Mouse (Mus musculus) CH12.LX (cell line): ENCODE measurements around the gene Dmrtc2. TPM values are rescaled to one million over a fixed set of nuclear protein-coding genes. Genes with fewer than 3 reads are reported as not detected.
A peak's percentile ranks its signal among the peaks of the same experiment; 100 is the strongest.
"Not testable (repeated sequence)": the region's sequence is repeated elsewhere in the genome, so short reads cannot be mapped to it uniquely, and the experiment has no call there.

ENCODE experiments used
- DNase-seq: peaks from one replicate; pipeline ENCODE4 v3.0.0-alpha.2; 2013; ENCODE audit errors: extremely low read depth
- H3K27ac ChIP-seq: 2 replicates; pipeline ENCODE4 v1.5.1; 2012; ENCODE audit warnings: low read depth, mild to moderate bottlenecking, control low read depth, moderate library complexity; ENCODE audit not compliant: insufficient read depth
- H3K27me3 ChIP-seq: replicated peaks from 2 replicates; pipeline ENCODE3; 2012; ENCODE audit warnings: inconsistent platforms
- H3K36me3 ChIP-seq, 2 experiments: replicated peaks in 1 of 2; 2 replicates each; pipeline versions ENCODE3 to v1.6.1; 2012; ENCODE audit warnings: inconsistent platforms in 1 of 2, low read length in 1 of 2, mild to moderate bottlenecking in 1 of 2, mixed read lengths in 1 of 2, moderate library complexity in 1 of 2; ENCODE audit not compliant: control insufficient read depth in 1 of 2, insufficient read depth in 1 of 2
- H3K4me1 ChIP-seq, 2 experiments: 2 replicates each; pipeline ENCODE4 v1.6.1; 2012; ENCODE audit warnings: inconsistent platforms in 1 of 2, moderate library complexity in 1 of 2; ENCODE audit not compliant: insufficient read depth in 2 of 2, control insufficient read depth in 1 of 2
- H3K4me2 ChIP-seq: 2 replicates; pipeline ENCODE4 v1.6.1; 2012; ENCODE audit warnings: low read depth, mild to moderate bottlenecking, control low read depth; ENCODE audit not compliant: poor library complexity, insufficient read depth, severe bottlenecking
- H3K4me3 ChIP-seq, 3 experiments: fragments of 150-350 bp in 1 of 3; sonication (generic) in 1 of 3; replicated peaks in 1 of 3; 2 replicates each; pipeline versions ENCODE3 to v1.5.1; 2011 to 2012; ENCODE audit warnings: low read depth in 2 of 3, low read length in 2 of 3, mild to moderate bottlenecking in 2 of 3, moderate library complexity in 2 of 3, control low read depth in 1 of 3, improper control_type of control experiment in 1 of 3, inconsistent platforms in 1 of 3, mixed read lengths in 1 of 3; ENCODE audit not compliant: poor library complexity in 1 of 3
- H3K79me2 ChIP-seq: replicated peaks from 2 replicates; pipeline ENCODE4 v1.6.1; 2012; ENCODE audit warnings: mild to moderate bottlenecking, moderate library complexity; ENCODE audit not compliant: control insufficient read depth, poor library complexity, insufficient read depth, severe bottlenecking; ENCODE audit errors: extremely low read depth
- H3K9ac ChIP-seq: 2 replicates; pipeline ENCODE4 v1.6.1; 2012; ENCODE audit warnings: low read depth, mild to moderate bottlenecking, control low read depth, moderate library complexity; ENCODE audit not compliant: insufficient read depth
- H3K9me3 ChIP-seq: replicated peaks from 2 replicates; pipeline ENCODE3; 2012; ENCODE audit warnings: low read length, inconsistent platforms, mixed read lengths
- BHLHE40 ChIP-seq: IDR thresholded peaks from 2 replicates; pipeline ENCODE4 v1.6.1; 2011; ENCODE audit warnings: mild to moderate bottlenecking, low read depth, low read length, improper control_type of control experiment
- CHD1 ChIP-seq: IDR thresholded peaks from 2 replicates; pipeline ENCODE4 v1.6.1; 2012; ENCODE audit warnings: low read depth, low read length, improper control_type of control experiment, inconsistent platforms
- CTCF ChIP-seq, 2 experiments: IDR thresholded peaks in 1 of 2; conservative IDR thresholded peaks in 1 of 2; 2 replicates each; pipeline ENCODE4 v1.5.1; 2011 to 2012; ENCODE audit warnings: low read depth in 2 of 2, low read length in 2 of 2, improper control_type of control experiment in 1 of 2, inconsistent platforms in 1 of 2, mild to moderate bottlenecking in 1 of 2, moderate library complexity in 1 of 2
- EP300 ChIP-seq: IDR thresholded peaks from 2 replicates; pipeline ENCODE4 v1.6.1; 2011; ENCODE audit warnings: low read length, improper control_type of control experiment
- GABPA ChIP-seq: IDR thresholded peaks from 2 replicates; pipeline ENCODE4 v1.6.1; 2012; ENCODE audit warnings: low read depth, low read length, improper control_type of control experiment, inconsistent platforms; ENCODE audit not compliant: insufficient replicate concordance
- JUN ChIP-seq: IDR thresholded peaks from 2 replicates; pipeline ENCODE4 v1.6.1; 2011; ENCODE audit warnings: low read depth, mild to moderate bottlenecking, low read length, improper control_type of control experiment, moderate library complexity; ENCODE audit not compliant: insufficient read depth
- JUND ChIP-seq: conservative IDR thresholded peaks from 2 replicates; pipeline ENCODE4 v1.6.1; 2011; ENCODE audit warnings: low read depth, low read length, improper control_type of control experiment
- KAT2A ChIP-seq: IDR thresholded peaks from 2 replicates; pipeline ENCODE4 v1.6.1; 2012; ENCODE audit warnings: low read length, improper control_type of control experiment, inconsistent platforms; ENCODE audit not compliant: insufficient replicate concordance
- MAFK ChIP-seq: IDR thresholded peaks from 2 replicates; pipeline ENCODE4 v1.6.1; 2011; ENCODE audit warnings: low read length, improper control_type of control experiment; ENCODE audit not compliant: insufficient replicate concordance
- MAZ ChIP-seq: IDR thresholded peaks from 2 replicates; pipeline ENCODE4 v1.6.1; 2012; ENCODE audit warnings: low read depth, mild to moderate bottlenecking, inconsistent platforms, low read length, improper control_type of control experiment, moderate library complexity
- MEF2A ChIP-seq: IDR thresholded peaks from 2 replicates; pipeline ENCODE4 v1.6.1; 2014; ENCODE audit warnings: low read depth, mild to moderate bottlenecking, inconsistent platforms, low read length, improper control_type of control experiment, borderline replicate concordance
- MXI1 ChIP-seq: IDR thresholded peaks from 2 replicates; pipeline ENCODE4 v1.6.1; 2011; ENCODE audit warnings: mild to moderate bottlenecking, low read depth, low read length, improper control_type of control experiment
- NELFE ChIP-seq: IDR thresholded peaks from 2 replicates; pipeline ENCODE4 v1.6.1; 2011; ENCODE audit warnings: low read depth, low read length, improper control_type of control experiment
- NRF1 ChIP-seq: IDR thresholded peaks from 2 replicates; pipeline ENCODE4 v1.6.1; 2014; ENCODE audit warnings: low read depth, mild to moderate bottlenecking, inconsistent platforms, low read length, improper control_type of control experiment, moderate library complexity
- RAD21 ChIP-seq: IDR thresholded peaks from 2 replicates; pipeline ENCODE4 v1.6.1; 2011; ENCODE audit warnings: low read depth, mild to moderate bottlenecking, low read length, improper control_type of control experiment, moderate library complexity
- RCOR1 ChIP-seq: conservative IDR thresholded peaks from 2 replicates; pipeline ENCODE4 v1.6.1; 2012; ENCODE audit warnings: low read depth, mild to moderate bottlenecking, inconsistent platforms, low read length, improper control_type of control experiment
- SIN3A ChIP-seq: IDR thresholded peaks from 2 replicates; pipeline ENCODE4 v1.6.1; 2012; ENCODE audit warnings: low read length, improper control_type of control experiment, inconsistent platforms
- SMC3 ChIP-seq: IDR thresholded peaks from 2 replicates; pipeline ENCODE4 v1.6.1; 2011; ENCODE audit warnings: low read depth, low read length, improper control_type of control experiment
- TBP ChIP-seq: conservative IDR thresholded peaks from 2 replicates; pipeline ENCODE4 v1.6.1; 2011; ENCODE audit warnings: low read depth, low read length, improper control_type of control experiment
- TCF12 ChIP-seq: IDR thresholded peaks from 2 replicates; pipeline ENCODE4 v1.6.1; 2014; ENCODE audit warnings: low read depth, mild to moderate bottlenecking, inconsistent platforms, low read length, improper control_type of control experiment
- USF2 ChIP-seq: conservative IDR thresholded peaks from 2 replicates; pipeline ENCODE4 v1.6.1; 2011; ENCODE audit warnings: low read depth, low read length, improper control_type of control experiment
- ZC3H11A ChIP-seq: IDR thresholded peaks from 2 replicates; pipeline ENCODE4 v1.6.1; 2012; ENCODE audit warnings: low read depth, mild to moderate bottlenecking, inconsistent platforms, low read length, improper control_type of control experiment
- ZKSCAN1 ChIP-seq: IDR thresholded peaks from 2 replicates; pipeline ENCODE4 v1.6.1; 2012; ENCODE audit warnings: low read depth, inconsistent platforms, low read length, improper control_type of control experiment, borderline replicate concordance
- ZMIZ1 ChIP-seq: IDR thresholded peaks from 2 replicates; pipeline ENCODE4 v1.6.1; 2012; ENCODE audit warnings: low read depth, mild to moderate bottlenecking, inconsistent platforms, low read length, improper control_type of control experiment
- ZNF384 ChIP-seq: IDR thresholded peaks from 2 replicates; pipeline ENCODE4 v1.6.1; 2012; ENCODE audit warnings: low read depth, low read length, improper control_type of control experiment, inconsistent platforms
- dilution Hi-C: fragments of 300-500 bp; cut with MboI; formaldehyde crosslinking; loops from 2 replicates; pipeline ENCODE4 v1.14.3; 2020; ENCODE audit warnings: low sequenced_read_pairs; ENCODE audit not compliant: extremely low pct_unique_long_range_greater_than_20kb, extremely low pct_ligation_motif_present
- in situ Hi-C: fragments of 300-500 bp; cut with MboI; formaldehyde crosslinking; loops from 3 replicates; pipeline ENCODE4 v1.14.3; 2019; ENCODE audit warnings: low sequenced_read_pairs, low pct_ligation_motif_present, low pct_unique_long_range_greater_than_20kb, mixed read lengths
- polyA plus RNA-seq: library from polyadenylated mRNA; unstranded; fragments of >175 nt; gene quantifications from 2 replicates; pipeline ENCODE4 v1.2.1, GENCODE M21; 2012; ENCODE audit warnings: low read depth; ENCODE audit not compliant: insufficient read length
- total RNA-seq, 2 experiments: library from RNA; depleted of rRNA; stranded (reverse); fragments of 300-350 nt in 1 of 2; fragments of >200 nt in 1 of 2; gene quantifications; 2 replicates each; pipeline ENCODE4 v1.2.3; 2012 to 2014

Gene Dmrtc2
- total and polyA plus RNA-seq, 3 experiments: not detected

DNA sequence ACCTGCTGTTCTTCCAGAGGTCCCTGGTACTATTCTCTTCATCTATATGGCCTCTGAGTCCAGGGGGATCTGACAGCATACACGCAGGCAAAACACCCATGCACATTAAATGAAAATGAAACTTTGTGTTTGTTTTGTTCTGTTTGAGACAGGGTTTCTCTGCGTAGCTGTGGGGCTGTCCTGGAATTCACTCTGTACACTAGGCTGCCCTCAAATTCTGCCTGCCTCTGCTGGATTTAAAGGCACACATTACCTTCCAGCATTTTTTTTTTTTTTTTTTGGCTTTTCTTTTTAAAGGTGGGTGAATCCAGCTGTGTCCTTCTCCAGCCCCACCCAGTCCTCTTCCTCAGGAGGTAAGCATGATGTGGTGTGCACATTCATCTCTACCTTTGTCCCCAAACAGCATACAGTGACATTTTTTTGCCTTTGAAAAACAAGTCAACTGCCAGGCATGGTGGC is 22.3 kb downstream of the Dmrtc2 start:
- peaks cover 4% of the 10 kb centered on the region for H3K9me3 ChIP-seq
- TF ChIP-seq RAD21 (no peak), ZNF384 (peak; percentile 42; the same call in 1 of the 2 replicates), SMC3 (no peak), BHLHE40 (no peak), MEF2A (no peak), SIN3A (no peak), MAFK (no peak), GABPA (no peak)
- in situ Hi-C loops (no loop called here), dilution Hi-C loops (no loop called here)
- H3K79me2 ChIP-seq: peaks cover 14% of the 10 kb centered on the region
- H3K36me3 ChIP-seq: peaks cover 33 to 41% of the 10 kb centered on the region in 2 experiments
- H3K27ac ChIP-seq: peak overlapping the region; percentile 38; the same call in 1 of the 2 replicates
- H3K27me3 ChIP-seq: no peaks in the 10 kb centered on the region
- DNase-seq: no peak
- no peak overlapping the region for H3K9ac ChIP-seq
- H3K4me2 ChIP-seq: 0 out of 2 replicates have a peak overlapping the region, but pooled peaks have one; percentile 7
- H3K4me1 ChIP-seq: peaks cover 9 to 88% of the 10 kb centered on the region in 2 experiments
- H3K4me3 ChIP-seq: no peak overlapping the region

DNA sequence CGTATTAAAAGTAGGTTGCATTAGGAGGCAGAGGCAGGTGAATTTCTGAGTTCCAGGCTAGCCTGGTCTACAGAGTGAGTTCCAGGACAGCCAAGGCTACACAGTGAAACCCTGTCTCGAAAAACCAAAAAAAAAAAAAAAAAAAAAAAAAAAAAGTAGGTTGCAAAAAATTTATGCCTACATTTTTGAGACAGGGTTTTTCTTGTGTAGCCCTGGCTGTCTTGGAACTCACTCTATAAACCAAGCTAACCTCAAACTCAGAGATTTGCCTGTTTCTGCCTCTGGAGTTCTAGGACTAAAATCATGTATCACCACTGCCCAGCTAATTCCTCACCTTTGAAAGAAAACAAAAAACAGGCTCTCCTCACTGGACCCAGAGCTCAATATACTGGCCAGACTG is 25.9 kb downstream of the Dmrtc2 start:
- H3K4me3 ChIP-seq: not testable (repeated sequence)

DNA sequence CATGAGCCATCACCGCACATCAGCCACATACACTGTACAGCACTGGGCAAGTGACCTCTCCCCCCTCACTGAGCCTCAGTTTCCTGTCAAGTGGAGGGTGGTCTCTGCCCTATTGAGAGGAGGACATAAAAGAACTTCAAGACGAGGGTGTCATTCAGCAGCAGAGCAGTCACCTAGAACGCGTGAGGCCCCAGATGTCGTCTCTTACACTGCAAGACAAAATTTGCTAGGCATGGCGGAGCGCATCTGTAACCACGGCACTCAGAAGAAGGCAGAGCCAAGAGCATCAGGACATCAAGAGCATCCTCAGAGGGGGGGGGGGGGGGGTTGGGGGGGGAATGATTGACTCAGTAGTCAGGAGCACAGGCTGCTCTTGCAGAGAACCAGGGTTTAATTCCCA is 26.4 kb downstream of the Dmrtc2 start:
- TF ChIP-seq EP300 (no peak), MEF2A (no peak), CTCF (conservative IDR thresholded peaks at IDR 0.05 in 1 of 2, IDR thresholded peaks at IDR 0.05 in 1 of 2; ENCODE audit: low read depth in 2 of 2, low read length in 2 of 2) (no peak), MXI1 (no peak), MAFK (no peak), RCOR1 (no peak), JUN (no peak), CHD1 (no peak), ZC3H11A (no peak), USF2 (no peak), TBP (no peak), KAT2A (no peak), ZMIZ1 (no peak), NRF1 (no peak), JUND (no peak), ZKSCAN1 (no peak), RAD21 (no peak), NELFE (no peak), MAZ (no peak), TCF12 (no peak)
- in situ Hi-C loops: no loop called here
- Histone ChIP-seq H3K4me1 (peaks cover 14 to 64% of the 10 kb centered on the region in 2 experiments), H3K4me3 (no peak overlapping the region), H3K79me2 (peaks cover 12% of the 10 kb centered on the region), H3K4me2 (peak overlapping the region; percentile 5; the same call in 1 of the 2 replicates), H3K36me3 (peaks cover 16 to 26% of the 10 kb centered on the region in 2 experiments), H3K27ac (peak overlapping the region; percentile 82), H3K9ac (no peak overlapping the region), H3K27me3 (no peaks in the 10 kb centered on the region), H3K9me3 (peaks cover 4% of the 10 kb centered on the region)
- DNase-seq: peak; percentile 70
- dilution Hi-C loops: no loop called here

More for the DNA sequence above, 25.9 kb downstream of the Dmrtc2 start:
- TF ChIP-seq ZNF384: peak; percentile 59
- peaks cover 12% of the 10 kb centered on the region for H3K79me2 ChIP-seq
- H3K9me3 ChIP-seq, H3K4me2 ChIP-seq, DNase-seq, H3K9ac ChIP-seq, in situ Hi-C loops, dilution Hi-C loops, H3K27me3 ChIP-seq: not testable (repeated sequence)
- peak overlapping the region; percentile 82 for H3K27ac ChIP-seq
- peaks cover 13 to 64% of the 10 kb centered on the region in 2 experiments for H3K4me1 ChIP-seq
- peaks cover 15 to 23% of the 10 kb centered on the region in 2 experiments for H3K36me3 ChIP-seq
